Mouse (Mus musculus): ENCODE measurements around the gene Serpinf1. TPM values are rescaled to one million over a fixed set of nuclear protein-coding genes. Genes with fewer than 3 reads are reported as not detected.
"Not testable (repeated sequence)": the region's sequence is repeated elsewhere in the genome, so short reads cannot be mapped to it uniquely, and the experiment has no call there.

Serpinf1 gene
- polyA plus RNA-seq, 1 experiment = 16.7 TPM

- TF ChIP-seq POLR2A (IDR thresholded peaks at IDR 0.05; ENCODE audit: borderline replicate concordance, control insufficient read depth, low read depth, low read length) (no peak), CTCF (IDR thresholded peaks at IDR 0.05; ENCODE audit: control insufficient read depth, insufficient read depth, low read length) (no peak)
- 81% methylated on average over 11 of the region's 11 CpGs for WGBS
These were observed 23.1 kb downstream of the Serpinf1 start for GRCm38 (mm10) chr11:75399411-75399841.

GRCm38 (mm10) chr11:75397452-75397851, 25.0 kb downstream of the Serpinf1 start:
- no peak for TF ChIP-seq POLR2A (IDR thresholded peaks at IDR 0.05; ENCODE audit: borderline replicate concordance, control insufficient read depth, low read depth, low read length)
- no peak for TF ChIP-seq CTCF (IDR thresholded peaks at IDR 0.05; ENCODE audit: control insufficient read depth, insufficient read depth, low read length)
- 75% methylated on average over 7 of the region's 7 CpGs for WGBS

More at GRCm38 (mm10) chr11:75399411-75399841, 23.1 kb downstream of the Serpinf1 start:
- no peaks in the 10 kb centered on the region; the same call in 1 of the 2 replicates for H3K4me1 ChIP-seq (ENCODE audit: control insufficient read depth, insufficient read depth, low read length)
- H3K4me3 ChIP-seq (replicated peaks; ENCODE audit: control insufficient read depth, low read depth, low read length) = no peak overlapping the region
- H3K27ac ChIP-seq (ENCODE audit: control insufficient read depth, insufficient read depth, low read depth, low read length, poor library complexity) = no peak overlapping the region

GRCm38 (mm10) chr11:75395611-75396010, 26.9 kb downstream of the Serpinf1 start:
- WGBS = 8% methylated on average over 1 of the region's 1 CpGs

More at GRCm38 (mm10) chr11:75397452-75397851, 25.0 kb downstream of the Serpinf1 start:
- Histone ChIP-seq H3K27ac (ENCODE audit: control insufficient read depth, insufficient read depth, low read depth, low read length, poor library complexity) (no peak overlapping the region), H3K4me1 (ENCODE audit: control insufficient read depth, insufficient read depth, low read length) (no peaks in the 10 kb centered on the region; the same call in 1 of the 2 replicates), H3K4me3 (replicated peaks; ENCODE audit: control insufficient read depth, low read depth, low read length) (no peak overlapping the region)

GRCm38 (mm10) chr11:75383529-75383928, 39.0 kb downstream of the Serpinf1 start:
- WGBS = 6% methylated on average over 3 of the region's 3 CpGs
- not testable (repeated sequence) for H3K4me3 ChIP-seq (replicated peaks; ENCODE audit: control insufficient read depth, low read depth, low read length); H3K4me1 ChIP-seq (ENCODE audit: control insufficient read depth, insufficient read depth, low read length); H3K27ac ChIP-seq (ENCODE audit: control insufficient read depth, insufficient read depth, low read depth, low read length, poor library complexity)

More at GRCm38 (mm10) chr11:75395611-75396010, 26.9 kb downstream of the Serpinf1 start:
- Histone ChIP-seq H3K4me1 (ENCODE audit: control insufficient read depth, insufficient read depth, low read length) (no peaks in the 10 kb centered on the region; the same call in 1 of the 2 replicates), H3K27ac (ENCODE audit: control insufficient read depth, insufficient read depth, low read depth, low read length, poor library complexity) (no peak overlapping the region), H3K4me3 (replicated peaks; ENCODE audit: control insufficient read depth, low read depth, low read length) (no peak overlapping the region)
- TF ChIP-seq CTCF (IDR thresholded peaks at IDR 0.05; ENCODE audit: control insufficient read depth, insufficient read depth, low read length) (no peak), POLR2A (IDR thresholded peaks at IDR 0.05; ENCODE audit: borderline replicate concordance, control insufficient read depth, low read depth, low read length) (no peak)

- whole genome bisulfite sequencing = 83% methylated on average over 2 of the region's 2 CpGs
- H3K4me1 ChIP-seq (ENCODE audit: control insufficient read depth, insufficient read depth, low read length); H3K27ac ChIP-seq (ENCODE audit: control insufficient read depth, insufficient read depth, low read depth, low read length, poor library complexity); H3K4me3 ChIP-seq (replicated peaks; ENCODE audit: control insufficient read depth, low read depth, low read length): not testable (repeated sequence)
These were observed 43.7 kb downstream of the Serpinf1 start for GRCm38 (mm10) chr11:75378786-75379185.

GRCm38 (mm10) chr11:75377125-75377524, 45.4 kb downstream of the Serpinf1 start:
- Histone ChIP-seq H3K27ac (ENCODE audit: control insufficient read depth, insufficient read depth, low read depth, low read length, poor library complexity) (no peak overlapping the region), H3K4me1 (ENCODE audit: control insufficient read depth, insufficient read depth, low read length) (no peaks in the 10 kb centered on the region), H3K4me3 (replicated peaks; ENCODE audit: control insufficient read depth, low read depth, low read length) (no peak overlapping the region)
- 9% methylated on average over 1 of the region's 1 CpGs for WGBS
- TF ChIP-seq CTCF (IDR thresholded peaks at IDR 0.05; ENCODE audit: control insufficient read depth, insufficient read depth, low read length) = no peak

Other genes with a start within 250 kb of the Serpinf1 start
- gene Ovca2, start 243.9 kb downstream of the Serpinf1 start, polyA plus RNA-seq (2011; ENCODE audit: insufficient read depth, insufficient read length, low replicate concordance, missing spikeins) = 5.6 and 20.8 TPM in 2 replicates
- 3.5 and 5.9 TPM in 2 replicates for gene Dph1, start 231.5 kb downstream of the Serpinf1 start, polyA plus RNA-seq (2011; ENCODE audit: insufficient read depth, insufficient read length, low replicate concordance, missing spikeins)
- 0.65 and 0.85 TPM in 2 replicates for gene Rtn4rl1, start 228.9 kb downstream of the Serpinf1 start, polyA plus RNA-seq (2011; ENCODE audit: insufficient read depth, insufficient read length, low replicate concordance, missing spikeins)
- 40.3 and 44.6 TPM in 2 replicates for gene Rpa1, start 74.4 kb downstream of the Serpinf1 start, polyA plus RNA-seq (2011; ENCODE audit: insufficient read depth, insufficient read length, low replicate concordance, missing spikeins)
- 1.1 and 2.0 TPM in 2 replicates for gene Smyd4, start 74.3 kb downstream of the Serpinf1 start, polyA plus RNA-seq (2011; ENCODE audit: insufficient read depth, insufficient read length, low replicate concordance, missing spikeins)
- gene Serpinf2, start 16.9 kb upstream of the Serpinf1 start, polyA plus RNA-seq (2011; ENCODE audit: insufficient read depth, insufficient read length, low replicate concordance, missing spikeins) = 0.70 and 2.2 TPM in 2 replicates
- gene Wdr81, start 32.0 kb upstream of the Serpinf1 start, polyA plus RNA-seq (2011; ENCODE audit: insufficient read depth, insufficient read length, low replicate concordance, missing spikeins) = 21.0 and 33.5 TPM in 2 replicates
- 1.2 and 5.0 TPM in 2 replicates for gene Tlcd2, start 39.0 kb upstream of the Serpinf1 start, polyA plus RNA-seq (2011; ENCODE audit: insufficient read depth, insufficient read length, low replicate concordance, missing spikeins)
- 18.5 and 35.4 TPM in 2 replicates for gene Prpf8, start 64.1 kb upstream of the Serpinf1 start, polyA plus RNA-seq (2011; ENCODE audit: insufficient read depth, insufficient read length, low replicate concordance, missing spikeins)
- gene Rilp, start 87.4 kb upstream of the Serpinf1 start, polyA plus RNA-seq (2011; ENCODE audit: insufficient read depth, insufficient read length, low replicate concordance, missing spikeins) = 1.3 and 3.2 TPM in 2 replicates
- gene Scarf1, start 90.8 kb upstream of the Serpinf1 start, polyA plus RNA-seq (2011; ENCODE audit: insufficient read depth, insufficient read length, low replicate concordance, missing spikeins) = 3.9 and 8.4 TPM in 2 replicates
- 16.6 and 20.4 TPM in 2 replicates for gene Slc43a2, start 109.0 kb upstream of the Serpinf1 start, polyA plus RNA-seq (2011; ENCODE audit: insufficient read depth, insufficient read length, low replicate concordance, missing spikeins)
- gene Pitpna, start 165.4 kb upstream of the Serpinf1 start, polyA plus RNA-seq (2011; ENCODE audit: insufficient read depth, insufficient read length, low replicate concordance, missing spikeins) = 76.6 and 102 TPM in 2 replicates
- gene Inpp5k, start 208.3 kb upstream of the Serpinf1 start, polyA plus RNA-seq (2011; ENCODE audit: insufficient read depth, insufficient read length, low replicate concordance, missing spikeins) = 34.2 and 58.2 TPM in 2 replicates
- 35.8 and 69.2 TPM in 2 replicates for gene Myo1c, start 227.8 kb upstream of the Serpinf1 start, polyA plus RNA-seq (2011; ENCODE audit: insufficient read depth, insufficient read length, low replicate concordance, missing spikeins)

Measured in bone marrow, adult 2 months (tissue).